Mouse (Mus musculus) spleen, postnatal 4 days (tissue): Measurements from ENCODE around the gene 4930404H24Rik.
A peak's percentile ranks its signal among the peaks of the same experiment; 100 is the strongest.
"Not testable (repeated sequence)": the region's sequence is repeated elsewhere in the genome, so short reads cannot be mapped to it uniquely, and the experiment has no call there.

ENCODE experiments used
- DNase-seq, 2 experiments: peaks; one replicate each; pipeline ENCODE4 v3.0.0; 2022; ENCODE audit warnings: low spot score in 2 of 2

Gene 4930404H24Rik

GRCm38 (mm10) chr2:153478583-153478982 is 14.0 kb upstream of the 4930404H24Rik start:
- DNase-seq: peak; percentile 73 to 84

GRCm38 (mm10) chr2:153479486-153479885 is 13.1 kb upstream of the 4930404H24Rik start:
- DNase-seq: no peak

GRCm38 (mm10) chr2:153481108-153481860 is 11.3 kb upstream of the 4930404H24Rik start:
- no peak for DNase-seq

GRCm38 (mm10) chr2:153481861-153482120 is 10.8 kb upstream of the 4930404H24Rik start:
- no peak for DNase-seq

- peak; percentile 81 to 89 for DNase-seq
These were observed 9.2 kb upstream of the 4930404H24Rik start for GRCm38 (mm10) chr2:153483118-153483983.

GRCm38 (mm10) chr2:153484071-153484470 is 8.5 kb upstream of the 4930404H24Rik start:
- DNase-seq: no peak

- no peak for DNase-seq
These were observed 2.5 kb upstream of the 4930404H24Rik start for GRCm38 (mm10) chr2:153490116-153490515.

GRCm38 (mm10) chr2:153490940-153491339 is 1.6 kb upstream of the 4930404H24Rik start:
- DNase-seq: peak in 1 of 2 experiments; percentile 70

- no peak for DNase-seq
These were observed 945 bp upstream of the 4930404H24Rik start for GRCm38 (mm10) chr2:153491512-153492178.

- peak; percentile 50 to 77 for DNase-seq
These were observed 442 bp upstream of the 4930404H24Rik start for GRCm38 (mm10) chr2:153492179-153492517.

- no peak for DNase-seq
These were observed 772 bp downstream of the 4930404H24Rik start for GRCm38 (mm10) chr2:153493393-153493731.

- DNase-seq: peak; percentile 82 to 86
These were observed 1.2 kb downstream of the 4930404H24Rik start for GRCm38 (mm10) chr2:153493781-153494292.

- peak; percentile 64 to 81 for DNase-seq
These were observed 1.8 kb downstream of the 4930404H24Rik start for GRCm38 (mm10) chr2:153494293-153494811.

- not testable (repeated sequence) for DNase-seq
These were observed 2.8 kb downstream of the 4930404H24Rik start for GRCm38 (mm10) chr2:153495391-153495790.

GRCm38 (mm10) chr2:153495818-153496217 is 3.2 kb downstream of the 4930404H24Rik start:
- DNase-seq: peak; percentile 60 to 75

GRCm38 (mm10) chr2:153496301-153496700 is 3.7 kb downstream of the 4930404H24Rik start:
- peak in 1 of 2 experiments; percentile 66 for DNase-seq

GRCm38 (mm10) chr2:153496898-153497297 is 4.3 kb downstream of the 4930404H24Rik start:
- peak in 1 of 2 experiments; percentile 60 for DNase-seq

GRCm38 (mm10) chr2:153499154-153499553 is 6.6 kb downstream of the 4930404H24Rik start:
- no peak for DNase-seq

- DNase-seq: no peak
These were observed 13.8 kb downstream of the 4930404H24Rik start for GRCm38 (mm10) chr2:153506385-153506784.

GRCm38 (mm10) chr2:153507969-153508368 is 15.4 kb downstream of the 4930404H24Rik start:
- no peak for DNase-seq

- no peak for DNase-seq
These were observed 15.8 kb downstream of the 4930404H24Rik start for GRCm38 (mm10) chr2:153508405-153508804.
